Mouse (Mus musculus): ENCODE measurements around the gene Sash1. TPM values are rescaled to one million over a fixed set of nuclear protein-coding genes. Genes with fewer than 3 reads are reported as not detected.

The Sash1 gene
- 10 to 100 TPM; 38.4 to 39.8 TPM for total RNA-seq (2021)
- long read RNA-seq, experiment 1, partial matches to known transcripts, result 0 of 1 reads
- long read RNA-seq, experiment 1, other reads (novel, unspliced or antisense), result 1 of 1 reads
- long read RNA-seq, experiment 2, full-length matches to known transcripts, result 1 of 2 reads
- long read RNA-seq, experiment 2, partial matches to known transcripts, result 0 of 2 reads
- long read RNA-seq, experiment 2, other reads (novel, unspliced or antisense), result 1 of 2 reads

- intact Hi-C loops (cut with DNase I), result loop anchor here (5.0 kb wide), 4 partner anchors 54 to 81 kb away; no protein-coding TSS in a partner anchor
- DNase-seq, result peak; percentile 88 to 89
These were observed at the start of gene Sash1 for GRCm38 (mm10) chr10:8885630-8886527. TSS of gene Sash1 (minus strand) at chr10:8886070.

- intact Hi-C loops (cut with DNase I), result no loop called here
- peak; percentile 26 to 52 for DNase-seq
These were observed 49.7 kb upstream of the Sash1 start for GRCm38 (mm10) chr10:8935601-8936000.

GRCm38 (mm10) chr10:8933451-8934372 lies 47.8 kb upstream of the Sash1 start:
- no peak for DNase-seq
- intact Hi-C loops (cut with DNase I), result no loop called here

GRCm38 (mm10) chr10:8931548-8932240 lies 45.8 kb upstream of the Sash1 start:
- intact Hi-C loops (cut with DNase I), result no loop called here
- no peak for DNase-seq

GRCm38 (mm10) chr10:8930672-8931071 lies 44.8 kb upstream of the Sash1 start:
- DNase-seq, result no peak
- intact Hi-C loops (cut with DNase I), result no loop called here

- intact Hi-C loops (cut with DNase I), result no loop called here
- no peak for DNase-seq
These were observed 43.1 kb upstream of the Sash1 start for GRCm38 (mm10) chr10:8928775-8929647.

- DNase-seq, result no peak
- intact Hi-C loops (cut with DNase I), result no loop called here
These were observed 42.4 kb upstream of the Sash1 start for GRCm38 (mm10) chr10:8928261-8928660.

- intact Hi-C loops (cut with DNase I), result no loop called here
- DNase-seq, result no peak
These were observed 41.0 kb upstream of the Sash1 start for GRCm38 (mm10) chr10:8926906-8927305.

- intact Hi-C loops (cut with DNase I), result no loop called here
- DNase-seq, result no peak
These were observed 40.4 kb upstream of the Sash1 start for GRCm38 (mm10) chr10:8926295-8926694.

- no peak for DNase-seq
- intact Hi-C loops (cut with DNase I), result no loop called here
These were observed 39.4 kb upstream of the Sash1 start for GRCm38 (mm10) chr10:8925299-8925698.

- DNase-seq, result peak in 1 of 2 experiments; percentile 31
These were observed 35.3 kb upstream of the Sash1 start for GRCm38 (mm10) chr10:8921098-8921693.

GRCm38 (mm10) chr10:8917798-8918197 lies 31.9 kb upstream of the Sash1 start:
- DNase-seq, result no peak
- intact Hi-C loops (cut with DNase I), result no loop called here

More at GRCm38 (mm10) chr10:8921098-8921693, 35.3 kb upstream of the Sash1 start:
- intact Hi-C loops (cut with DNase I), result no loop called here

- no peak for DNase-seq
These were observed 31.5 kb upstream of the Sash1 start for GRCm38 (mm10) chr10:8917350-8917749.

GRCm38 (mm10) chr10:8915755-8916154 lies 29.9 kb upstream of the Sash1 start:
- DNase-seq, result no peak
- intact Hi-C loops (cut with DNase I), result no loop called here

More at GRCm38 (mm10) chr10:8917350-8917749, 31.5 kb upstream of the Sash1 start:
- intact Hi-C loops (cut with DNase I), result no loop called here

GRCm38 (mm10) chr10:8913904-8914303 lies 28.0 kb upstream of the Sash1 start:
- no peak for DNase-seq
- intact Hi-C loops (cut with DNase I), result no loop called here

GRCm38 (mm10) chr10:8912706-8913275 lies 26.9 kb upstream of the Sash1 start:
- intact Hi-C loops (cut with DNase I), result no loop called here
- no peak for DNase-seq

- intact Hi-C loops (cut with DNase I), result no loop called here
- no peak for DNase-seq
These were observed 26.3 kb upstream of the Sash1 start for GRCm38 (mm10) chr10:8912213-8912612.

Data from heart, postnatal 14 days (tissue).